Mouse (Mus musculus): Measurements from ENCODE around the gene Vmn1r27. TPM values are rescaled to one million over a fixed set of nuclear protein-coding genes. Genes with fewer than 3 reads are reported as not detected.

The Vmn1r27 gene
- not detected in 2 replicates for polyA plus RNA-seq (2015; fragmentation: Nextera tagmentation; extraction: Ambion mirVana)

DNA sequence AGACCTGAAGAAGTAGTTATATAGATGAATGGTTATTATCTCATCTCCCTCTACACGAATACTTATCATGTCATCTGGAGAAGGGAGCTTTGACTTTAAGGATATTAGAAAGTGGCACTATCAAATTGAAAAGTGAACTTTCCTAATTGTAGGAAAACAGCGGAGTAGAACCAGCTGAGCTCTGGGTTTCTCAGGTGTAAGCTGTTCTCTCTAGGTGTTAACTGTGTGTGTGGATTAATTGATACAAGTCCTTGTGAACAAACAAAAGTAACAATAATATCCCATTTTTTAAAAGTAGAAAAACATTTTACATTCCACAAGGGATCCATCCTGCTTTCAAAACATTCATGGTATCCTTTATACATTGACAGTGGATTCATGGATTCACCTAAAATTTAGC is at the start of gene Vmn1r27:
TSS of gene Vmn1r27 (minus strand) at position 101 of the 400 bp plus-strand sequence.

DNA sequence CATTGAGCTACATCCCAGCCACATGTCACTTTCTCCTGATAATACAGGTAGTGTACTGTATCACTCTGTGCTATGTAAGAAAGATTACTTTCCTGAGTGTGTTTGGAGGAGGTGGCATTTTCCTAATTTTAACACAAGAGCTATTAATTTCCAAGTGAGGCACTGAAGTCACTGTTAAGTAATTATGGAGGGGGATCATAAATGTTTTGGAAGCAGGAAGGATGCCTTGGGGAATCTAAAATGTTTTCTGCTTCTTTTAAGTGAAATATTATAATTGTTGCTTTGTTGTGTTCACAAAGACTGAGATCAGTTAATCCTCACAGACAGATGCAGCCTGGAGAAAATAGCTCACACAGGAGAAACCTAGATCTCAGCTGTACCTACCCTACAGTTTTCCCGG is 43.1 kb upstream of the Vmn1r27 start, which contains the start of gene Vmn1r28:
TSS of gene Vmn1r28 (plus strand) at position 301 of the 400 bp plus-strand sequence.

Other genes with a start within 250 kb of the Vmn1r27 start
- not detected in 2 replicates for gene Vmn1r25, start 238.0 kb downstream of the Vmn1r27 start, polyA plus RNA-seq (2015; fragmentation: Nextera tagmentation; extraction: Ambion mirVana)
- gene Vmn1r26, start 203.7 kb downstream of the Vmn1r27 start, polyA plus RNA-seq (2015; fragmentation: Nextera tagmentation; extraction: Ambion mirVana), result not detected in 2 replicates
- not detected in 2 replicates for gene Vmn1r28, start 43.2 kb upstream of the Vmn1r27 start, polyA plus RNA-seq (2015; fragmentation: Nextera tagmentation; extraction: Ambion mirVana)
- not detected in 2 replicates for gene Vmn1r29, start 82.7 kb upstream of the Vmn1r27 start, polyA plus RNA-seq (2015; fragmentation: Nextera tagmentation; extraction: Ambion mirVana)
- not detected in 2 replicates for gene Vmn1r30, start 224.6 kb upstream of the Vmn1r27 start, polyA plus RNA-seq (2015; fragmentation: Nextera tagmentation; extraction: Ambion mirVana)

Data from neural tube, postnatal 0 days (tissue).